Mouse (Mus musculus) limb, embryonic 15.5 days (tissue): Measurements from ENCODE around the gene Sgca. TPM values are rescaled to one million over a fixed set of nuclear protein-coding genes. Genes with fewer than 3 reads are reported as not detected.
"Not testable (repeated sequence)": the region's sequence is repeated elsewhere in the genome, so short reads cannot be mapped to it uniquely, and the experiment has no call there.

Source experiments
- ATAC-seq: fragments of 200-750 bp; cut with Nextera tagmentation; 2 replicates; pipeline ENCODE4 v1.8.0; 2017; ENCODE audit warnings: low read depth, moderate TSS enrichment; ENCODE audit not compliant: insufficient number of reproducible peaks, low FRiP score, low TSS enrichment
- H3K27ac ChIP-seq: fragments of 300-500 bp; sonication (generic); 2 replicates; pipeline ENCODE4 v1.5.1; 2015; ENCODE audit warnings: moderate library complexity, mild to moderate bottlenecking, inconsistent platforms
- H3K27me3 ChIP-seq: fragments of 300-500 bp; sonication (generic); 2 replicates; pipeline ENCODE4 v1.6.1; 2015; ENCODE audit warnings: inconsistent platforms
- H3K36me3 ChIP-seq: fragments of 300-500 bp; sonication (generic); 2 replicates; pipeline ENCODE4 v1.6.1; 2015; ENCODE audit warnings: inconsistent platforms
- H3K4me1 ChIP-seq: fragments of 300-500 bp; sonication (generic); 2 replicates; pipeline ENCODE4 v1.6.1; 2015; ENCODE audit warnings: inconsistent platforms
- H3K4me2 ChIP-seq: fragments of 300-500 bp; sonication (generic); 2 replicates; pipeline ENCODE4 v1.6.1; 2015; ENCODE audit warnings: mild to moderate bottlenecking, inconsistent platforms
- H3K4me3 ChIP-seq: fragments of 300-500 bp; sonication (generic); 2 replicates; pipeline ENCODE4 v1.5.1; 2015; ENCODE audit warnings: mild to moderate bottlenecking, inconsistent platforms
- H3K9ac ChIP-seq: fragments of 300-500 bp; sonication (generic); 2 replicates; pipeline ENCODE4 v1.6.1; 2015; ENCODE audit warnings: inconsistent platforms
- H3K9me3 ChIP-seq: fragments of 300-500 bp; sonication (generic); 2 replicates; pipeline ENCODE4 v1.6.1; 2016; ENCODE audit warnings: inconsistent platforms
- WGBS: fragments of 180-500 bp; shearing (Covaris S2); methylation state at CpG from one replicate; pipeline ENCODE4 v1.1.7; 2015; 5-methylcytosine and 5-hydroxymethylcytosine counted together
- polyA plus RNA-seq: library from polyadenylated mRNA; unstranded; fragments of >200 nt; fragmentation: Nextera tagmentation; extraction: Ambion mirVana; gene quantifications from 2 replicates; pipeline ENCODE4 v1.2.1, GENCODE M21; 2015

The Sgca gene
- polyA plus RNA-seq, 1 experiment from 2014 or later: 7.5 TPM

GRCm38 (mm10) chr11:94978178-94978915 is 2.2 kb upstream of the Sgca start:
- 45% methylated on average over 9 of the region's 9 CpGs for WGBS
- ATAC-seq: no peak
- Histone ChIP-seq H3K4me3 (peak overlapping the region; percentile 30), H3K9me3 (no peaks in the 10 kb centered on the region), H3K4me1 (peaks cover 11% of the 10 kb centered on the region), H3K27me3 (no peaks in the 10 kb centered on the region), H3K27ac (no peak overlapping the region), H3K9ac (no peak overlapping the region), H3K4me2 (peak overlapping the region; percentile 44), H3K36me3 (no peaks in the 10 kb centered on the region)

- no peak overlapping the region for H3K27ac ChIP-seq
- H3K36me3 ChIP-seq: no peaks in the 10 kb centered on the region
- H3K9me3 ChIP-seq: no peaks in the 10 kb centered on the region
- no peak overlapping the region for H3K9ac ChIP-seq
- H3K4me1 ChIP-seq: peaks cover 16% of the 10 kb centered on the region
- WGBS: 69% methylated on average over 2 of the region's 2 CpGs
- H3K4me2 ChIP-seq: no peak overlapping the region
- no peak for ATAC-seq
- H3K4me3 ChIP-seq: no peak overlapping the region
- no peaks in the 10 kb centered on the region for H3K27me3 ChIP-seq
Measured at GRCm38 (mm10) chr11:94974951-94975350, 1.2 kb downstream of the Sgca start.

GRCm38 (mm10) chr11:94973313-94973712 is 2.8 kb downstream of the Sgca start:
- Histone ChIP-seq H3K4me2 (no peak overlapping the region), H3K9ac (no peak overlapping the region), H3K27ac (no peak overlapping the region), H3K9me3 (no peaks in the 10 kb centered on the region), H3K4me3 (peak overlapping the region; percentile 8), H3K27me3 (no peaks in the 10 kb centered on the region), H3K36me3 (no peaks in the 10 kb centered on the region), H3K4me1 (0 out of 2 replicates have a peak, but pooled peaks cover 5% of the 10 kb centered on the region)
- 44% methylated on average over 4 of the region's 4 CpGs for WGBS
- 0 out of 2 replicates have a peak, but pooled peaks have one; percentile 47 for ATAC-seq

- no peaks in the 10 kb centered on the region for H3K36me3 ChIP-seq
- 51% methylated on average over 5 of the region's 5 CpGs for WGBS
- ATAC-seq: no peak
- 0 out of 2 replicates have a peak, but pooled peaks cover 5% of the 10 kb centered on the region for H3K4me1 ChIP-seq
- H3K9me3 ChIP-seq: no peaks in the 10 kb centered on the region
- no peak overlapping the region for H3K27ac ChIP-seq
- no peak overlapping the region for H3K9ac ChIP-seq
- no peak overlapping the region for H3K4me2 ChIP-seq
- H3K27me3 ChIP-seq: no peaks in the 10 kb centered on the region
- H3K4me3 ChIP-seq: peak overlapping the region; percentile 8
Measured at GRCm38 (mm10) chr11:94972887-94973286, 3.2 kb downstream of the Sgca start.

- Histone ChIP-seq H3K27ac (no peak overlapping the region), H3K9me3 (no peaks in the 10 kb centered on the region), H3K9ac (no peak overlapping the region), H3K4me3 (no peak overlapping the region), H3K27me3 (no peaks in the 10 kb centered on the region), H3K36me3 (no peaks in the 10 kb centered on the region), H3K4me1 (0 out of 2 replicates have a peak, but pooled peaks cover 5% of the 10 kb centered on the region), H3K4me2 (no peak overlapping the region)
- WGBS: 61% methylated on average over 16 of the region's 16 CpGs
- no peak for ATAC-seq
Measured at GRCm38 (mm10) chr11:94971895-94972615, 4.1 kb downstream of the Sgca start.

- no peak for ATAC-seq
- H3K4me2 ChIP-seq: no peak overlapping the region
- no peaks in the 10 kb centered on the region for H3K36me3 ChIP-seq
- H3K9ac ChIP-seq: no peak overlapping the region
- 59% methylated on average over 15 of the region's 15 CpGs for WGBS
- 0 out of 2 replicates have a peak, but pooled peaks cover 5% of the 10 kb centered on the region for H3K4me1 ChIP-seq
- no peak overlapping the region for H3K27ac ChIP-seq
- H3K27me3 ChIP-seq: no peaks in the 10 kb centered on the region
- H3K4me3 ChIP-seq: no peak overlapping the region
- H3K9me3 ChIP-seq: no peaks in the 10 kb centered on the region
Measured at GRCm38 (mm10) chr11:94970210-94970943, 5.8 kb downstream of the Sgca start.

- not testable (repeated sequence) for H3K9ac ChIP-seq, H3K4me1 ChIP-seq, H3K4me2 ChIP-seq, H3K4me3 ChIP-seq, ATAC-seq, H3K36me3 ChIP-seq, H3K27ac ChIP-seq, H3K27me3 ChIP-seq, H3K9me3 ChIP-seq
- WGBS: 90% methylated on average over 4 of the region's 4 CpGs
Measured at GRCm38 (mm10) chr11:94969709-94970108, 6.4 kb downstream of the Sgca start.

DNA sequence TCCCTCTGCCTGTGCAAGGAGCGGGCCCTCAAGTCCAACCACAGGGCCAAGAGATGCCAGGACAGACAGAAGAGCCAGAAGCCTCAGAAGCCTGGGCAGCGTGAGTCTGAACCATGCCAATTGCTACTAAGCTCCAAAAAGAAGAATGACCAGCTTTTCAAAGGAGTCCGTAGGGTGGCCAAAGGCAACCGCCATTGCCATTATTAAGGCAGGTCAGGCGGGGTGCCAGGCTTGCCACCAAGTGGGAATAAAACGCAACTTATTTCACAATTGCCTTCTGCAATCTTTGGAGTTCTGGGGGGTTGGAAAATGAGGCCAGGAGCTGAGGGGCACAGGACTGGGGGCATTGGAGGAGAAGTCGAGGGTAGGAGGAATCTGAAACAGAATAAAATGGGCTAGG is 7.9 kb downstream of the Sgca start:
- Histone ChIP-seq H3K27me3 (no peaks in the 10 kb centered on the region), H3K4me1 (peaks cover 11% of the 10 kb centered on the region; the same call in 1 of the 2 replicates), H3K9ac (no peak overlapping the region), H3K9me3 (no peaks in the 10 kb centered on the region), H3K4me2 (no peak overlapping the region), H3K27ac (no peak overlapping the region), H3K36me3 (no peaks in the 10 kb centered on the region), H3K4me3 (no peak overlapping the region)
- WGBS: 72% methylated on average over 7 of the region's 7 CpGs
- ATAC-seq: no peak

- H3K27me3 ChIP-seq: no peaks in the 10 kb centered on the region
- WGBS: 35% methylated on average over 4 of the region's 4 CpGs
- H3K36me3 ChIP-seq: no peaks in the 10 kb centered on the region
- no peak within 1 kb of the TSS for H3K4me3 ChIP-seq
- no peaks in the 10 kb centered on the region for H3K9me3 ChIP-seq
- H3K4me1 ChIP-seq: peaks cover 12% of the 10 kb centered on the region; the same call in 1 of the 2 replicates
- no peak within 1 kb of the TSS for H3K4me2 ChIP-seq
- H3K9ac ChIP-seq: no peak within 1 kb of the TSS
- H3K27ac ChIP-seq: no peak within 1 kb of the TSS
- no peak for ATAC-seq
Measured at GRCm38 (mm10) chr11:94967419-94967818, 8.7 kb downstream of the Sgca start, which contains the start of gene Hils1. TSS of gene Hils1 (plus strand) at chr11:94967593.

GRCm38 (mm10) chr11:94962534-94963101 is 13.5 kb downstream of the Sgca start:
- Histone ChIP-seq H3K9me3 (no peaks in the 10 kb centered on the region), H3K27me3 (no peaks in the 10 kb centered on the region), H3K36me3 (no peaks in the 10 kb centered on the region), H3K9ac (no peak overlapping the region), H3K4me2 (no peak overlapping the region), H3K4me1 (peaks cover 23% of the 10 kb centered on the region), H3K27ac (no peak overlapping the region), H3K4me3 (no peak overlapping the region)
- 73% methylated on average over 5 of the region's 5 CpGs for WGBS
- no peak for ATAC-seq

GRCm38 (mm10) chr11:94958065-94958858 is 17.9 kb downstream of the Sgca start:
- Histone ChIP-seq H3K4me2 (peak overlapping the region; percentile 17; the same call in 1 of the 2 replicates), H3K9ac (no peak overlapping the region), H3K4me3 (no peak overlapping the region), H3K4me1 (peaks cover 19% of the 10 kb centered on the region), H3K36me3 (no peaks in the 10 kb centered on the region), H3K9me3 (no peaks in the 10 kb centered on the region), H3K27me3 (no peaks in the 10 kb centered on the region), H3K27ac (peak overlapping the region; percentile 82)
- ATAC-seq: peak; percentile 56
- 15% methylated on average over 8 of the region's 8 CpGs for WGBS
